Mouse (Mus musculus): ENCODE results near the gene Rnd1.

DNA sequence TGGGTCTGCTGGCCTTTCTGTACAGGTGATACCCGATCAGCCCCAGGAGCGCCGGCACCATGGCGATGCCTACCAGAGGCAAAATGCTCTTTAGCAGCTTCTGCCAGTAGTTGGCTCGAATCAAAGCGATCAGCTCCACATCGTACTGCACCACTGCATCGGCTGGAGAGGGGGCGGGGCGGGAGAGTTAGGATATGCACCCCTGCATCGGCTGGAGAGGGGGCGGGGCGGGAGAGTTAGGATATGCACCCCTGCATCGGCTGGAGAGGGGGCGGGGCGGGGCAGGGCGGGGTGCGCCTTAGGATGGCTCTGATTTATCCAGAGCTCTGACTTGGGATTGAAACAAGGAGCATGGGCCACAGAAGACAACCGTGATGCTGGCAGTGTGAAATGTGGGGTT is 47.2 kb upstream of the Rnd1 start:
- no peak for TF ChIP-seq CTCF (IDR thresholded peaks at IDR 0.05; ENCODE audit: low read depth)
- no peak for TF ChIP-seq EP300 (IDR thresholded peaks at IDR 0.05; ENCODE audit: low read depth)

Measured in liver, postnatal 0 days (tissue).